Comparison of ENCODE assay signal across 13 mouse cellular contexts in the genomic region with DNA sequence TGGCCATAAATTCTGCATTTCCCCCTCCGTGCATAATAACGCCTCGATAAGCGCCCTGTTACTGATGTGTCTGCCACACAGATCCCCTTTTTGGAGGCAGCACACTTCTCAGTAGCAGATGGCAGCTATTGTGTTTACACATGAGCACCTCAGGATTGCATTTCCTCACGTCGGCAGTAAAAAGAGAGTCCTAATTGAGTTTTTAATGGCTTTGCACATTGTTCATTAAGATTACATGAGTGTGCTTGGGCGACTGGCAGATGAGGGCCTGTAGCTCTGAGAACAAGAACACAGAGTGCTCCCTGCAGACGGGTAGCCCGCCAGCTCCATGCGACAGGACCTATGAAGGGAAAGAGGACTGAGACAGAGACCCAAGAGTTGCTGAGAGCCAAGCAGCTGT.
DNase-seq lines count a peak whose midpoint lies in the region; ATAC-seq and TF ChIP-seq lines count a peak whose summit lies in the region.
"Had no signal": no experiment of that assay in that cellular context is flagged by ENCODE, and none has a peak within 500 bp of the region (broad histone marks: within the 10 kb centered on the region; RNA-seq: fewer than 3 reads in every experiment).

No protein-coding gene starts in this region.

- intact Hi-C loops in gastrocnemius, adult 2 months (cut with DNase I): no loop called here

- DNase-seq in cerebellum, adult 9-10 months: peak; percentile 7
- no peak for DNase-seq in cerebellum, adult 18-20 months
- DNase-seq in brain, embryonic 14.5 days (ENCODE audit: low read depth): peak; percentile 95
- no peak for DNase-seq in gastrocnemius, adult 2 months
- DNase-seq in testis, postnatal 10 days (ENCODE audit: low spot score): no peak
- no peak for DNase-seq in spleen, postnatal 14 days (ENCODE audit: low spot score in 2 of 2)
- DNase-seq: lung, postnatal 14 days; thymus, postnatal 25 days had no signal

- no peaks in the 10 kb centered on the region for H3K9me3 ChIP-seq in forebrain, embryonic 16.5 days (ENCODE audit: control insufficient read depth, low read length)
- no peaks in the 10 kb centered on the region for H3K9me3 ChIP-seq in midbrain, embryonic 13.5 days

- no peak overlapping the region for H3K9ac ChIP-seq in forebrain, embryonic 16.5 days (replicated peaks; ENCODE audit: low read depth, low read length)
- H3K9ac ChIP-seq in midbrain, embryonic 13.5 days (replicated peaks): no peak overlapping the region

- no peaks in the 10 kb centered on the region for H3K36me3 ChIP-seq in forebrain, embryonic 16.5 days (ENCODE audit: control insufficient read depth, insufficient read depth)
- H3K36me3 ChIP-seq in midbrain, embryonic 13.5 days: no peaks in the 10 kb centered on the region
- H3K36me3 ChIP-seq: G1E; heart, embryonic 10.5 days had no signal

- no peaks in the 10 kb centered on the region for H3K27me3 ChIP-seq in forebrain, embryonic 16.5 days (replicated peaks; ENCODE audit: control insufficient read depth, insufficient read depth, low read length)
- H3K27me3 ChIP-seq in midbrain, embryonic 13.5 days: no peaks in the 10 kb centered on the region

- 4% methylated on average over 10 of the region's 10 CpGs for WGBS in forebrain, embryonic 16.5 days
- 30% methylated on average over 10 of the region's 10 CpGs for WGBS in midbrain, embryonic 13.5 days

- peaks cover 15% of the 10 kb centered on the region for H3K4me1 ChIP-seq in forebrain, embryonic 16.5 days (replicated peaks; ENCODE audit: control insufficient read depth, insufficient read depth, low read length)
- H3K4me1 ChIP-seq in midbrain, embryonic 13.5 days (replicated peaks): peaks cover 8% of the 10 kb centered on the region
- H3K4me1 ChIP-seq: heart, embryonic 10.5 days had no signal

- peak; percentile 93 for ATAC-seq in forebrain, embryonic 16.5 days
- ATAC-seq in midbrain, embryonic 13.5 days: peak; percentile 86
- ATAC-seq: inflammation-experienced regulatory T-cells, adult 6 months had no signal

- no peak for TF ChIP-seq POLR2A in brain, embryonic 14.5 days (IDR thresholded peaks at IDR 0.05; ENCODE audit: borderline replicate concordance, extremely low read depth, insufficient read depth, insufficient read length, poor library complexity, severe bottlenecking)

- TF ChIP-seq CTCF in brain, embryonic 14.5 days (IDR thresholded peaks at IDR 0.05; ENCODE audit: borderline replicate concordance, extremely low read depth, insufficient read depth, insufficient read length): no peak
- no peak for TF ChIP-seq CTCF in gastrocnemius, adult 2 months (IDR thresholded peaks at IDR 0.05)

- H3K4me2 ChIP-seq in forebrain, embryonic 16.5 days (ENCODE audit: low read length): peak overlapping the region; percentile 22
- H3K4me2 ChIP-seq in midbrain, embryonic 13.5 days (replicated peaks): peak overlapping the region; percentile 11; the same call in 1 of the 2 replicates

- H3K27ac ChIP-seq in forebrain, embryonic 16.5 days (ENCODE audit: low read length): peak overlapping the region; percentile 88
- H3K27ac ChIP-seq in midbrain, embryonic 13.5 days: peak overlapping the region; percentile 41; the same call in 1 of the 2 replicates
- H3K27ac ChIP-seq in gastrocnemius, adult 2 months: no peak overlapping the region
- H3K27ac ChIP-seq: heart, embryonic 10.5 days had no signal

- H3K4me3 ChIP-seq in forebrain, embryonic 16.5 days (replicated peaks; ENCODE audit: low read length): no peak overlapping the region
- no peak overlapping the region for H3K4me3 ChIP-seq in midbrain, embryonic 13.5 days (replicated peaks)
- H3K4me3 ChIP-seq in gastrocnemius, adult 2 months: no peak overlapping the region
- H3K4me3 ChIP-seq: heart, embryonic 10.5 days had no signal

Comparison
In these comparisons a context has a peak if more than half of its experiments do, and no peak if none do; other contexts are left out.
1. DNase-seq: peak in cerebellum, adult 9-10 months (single experiment) and brain, embryonic 14.5 days (single experiment); none in cerebellum, adult 18-20 months (0 of 2), gastrocnemius, adult 2 months (single experiment), testis, postnatal 10 days (single experiment) and spleen, postnatal 14 days (0 of 2).